Mouse (Mus musculus) kidney, adult 18-20 months (tissue): ENCODE results near the gene Unk.

Experiments
- DNase-seq: peaks from one replicate; pipeline ENCODE4 v3.0.0; 2021

Gene Unk

DNA sequence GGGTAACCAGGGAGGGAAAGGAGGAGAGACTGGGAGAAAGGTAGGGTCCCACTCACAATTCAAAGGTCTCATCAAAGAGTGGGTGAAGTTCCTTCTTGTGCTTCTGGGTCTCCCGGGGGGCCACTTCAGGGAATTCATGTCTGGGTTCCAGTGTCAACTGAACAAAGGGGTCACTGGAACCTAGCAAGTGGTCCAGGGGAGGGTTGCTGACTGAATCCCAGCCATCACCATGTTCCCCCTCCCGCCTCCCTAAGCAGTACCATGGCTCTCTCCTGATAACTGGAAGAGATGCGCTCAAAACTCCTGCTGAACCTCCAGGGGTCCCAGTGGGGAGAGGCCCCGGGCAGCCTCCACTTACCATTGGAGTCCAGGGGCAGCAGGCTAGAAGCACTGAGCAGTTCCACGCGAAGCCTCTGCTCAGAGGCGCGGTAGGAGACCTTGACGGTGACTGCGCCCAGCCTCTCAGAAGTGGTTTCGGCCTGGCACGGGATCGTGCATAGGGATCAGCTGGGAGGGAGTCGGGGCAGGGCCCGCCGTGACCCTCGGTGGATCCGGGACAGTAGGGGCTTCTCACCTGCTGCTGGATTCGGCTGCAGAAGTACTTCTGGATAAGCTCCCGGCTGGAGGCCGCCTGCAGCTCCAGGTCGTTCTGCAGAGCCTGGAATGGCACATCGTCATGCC lies 34.2 kb downstream of the Unk start:
- no peak for DNase-seq

DNA sequence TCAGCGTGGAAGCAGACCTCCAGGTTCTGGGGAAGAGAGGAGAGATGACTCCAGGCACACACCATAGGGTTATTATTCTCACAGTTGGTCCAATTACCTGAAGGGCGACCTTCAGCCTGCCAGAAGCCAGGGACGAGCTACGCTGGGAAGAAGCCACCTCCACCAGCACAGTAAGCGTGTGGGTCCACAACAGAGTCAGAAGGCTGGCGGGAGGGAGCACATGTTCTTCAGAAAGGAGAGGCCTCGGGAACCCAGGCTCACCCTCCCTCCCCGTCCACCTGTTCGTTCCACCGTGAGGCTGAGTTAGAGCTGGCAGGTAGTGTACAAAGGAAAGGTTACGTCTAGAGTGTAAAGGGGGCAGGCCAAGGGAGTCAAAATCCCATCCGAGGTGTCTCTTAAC lies 35.2 kb downstream of the Unk start:
- DNase-seq = no peak

DNA sequence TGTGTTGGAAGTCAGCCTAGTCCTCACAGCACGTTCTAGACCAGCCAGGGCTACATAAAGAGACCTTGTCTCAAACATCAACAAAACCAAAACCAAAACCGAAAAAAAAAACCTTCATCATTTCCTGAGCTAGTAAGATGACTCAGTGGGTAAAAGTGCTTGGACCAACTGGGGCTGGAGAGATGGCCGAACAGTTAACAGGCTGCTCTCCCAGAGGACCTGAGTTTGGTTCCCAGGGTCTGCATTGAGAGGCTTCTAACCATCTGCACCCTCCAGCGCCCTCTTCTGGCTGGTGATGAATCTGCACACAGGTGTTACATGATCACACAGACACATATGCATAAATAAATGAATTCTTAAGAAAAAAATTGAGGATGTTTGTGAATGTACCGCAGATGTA lies 41.4 kb downstream of the Unk start:
- no peak for DNase-seq

DNA sequence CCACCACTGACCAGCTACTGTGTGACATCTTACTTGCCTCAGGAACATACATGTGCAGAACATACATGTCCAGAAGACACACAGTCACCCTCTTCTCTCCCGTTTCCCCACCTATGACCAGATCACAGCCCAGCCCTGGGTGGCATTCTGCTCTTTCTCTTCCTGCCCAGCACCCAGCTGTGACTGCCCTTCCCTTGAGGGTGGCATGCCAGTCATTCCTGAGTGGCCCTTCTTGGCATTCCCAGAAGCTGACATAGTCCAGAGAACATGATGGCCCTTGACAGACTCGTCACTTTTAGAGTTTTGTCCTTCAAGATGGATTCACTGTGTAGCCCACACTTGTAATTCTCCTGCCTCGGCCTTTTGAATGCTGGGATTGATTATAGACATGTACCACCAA lies 42.5 kb downstream of the Unk start:
- DNase-seq = no peak

DNA sequence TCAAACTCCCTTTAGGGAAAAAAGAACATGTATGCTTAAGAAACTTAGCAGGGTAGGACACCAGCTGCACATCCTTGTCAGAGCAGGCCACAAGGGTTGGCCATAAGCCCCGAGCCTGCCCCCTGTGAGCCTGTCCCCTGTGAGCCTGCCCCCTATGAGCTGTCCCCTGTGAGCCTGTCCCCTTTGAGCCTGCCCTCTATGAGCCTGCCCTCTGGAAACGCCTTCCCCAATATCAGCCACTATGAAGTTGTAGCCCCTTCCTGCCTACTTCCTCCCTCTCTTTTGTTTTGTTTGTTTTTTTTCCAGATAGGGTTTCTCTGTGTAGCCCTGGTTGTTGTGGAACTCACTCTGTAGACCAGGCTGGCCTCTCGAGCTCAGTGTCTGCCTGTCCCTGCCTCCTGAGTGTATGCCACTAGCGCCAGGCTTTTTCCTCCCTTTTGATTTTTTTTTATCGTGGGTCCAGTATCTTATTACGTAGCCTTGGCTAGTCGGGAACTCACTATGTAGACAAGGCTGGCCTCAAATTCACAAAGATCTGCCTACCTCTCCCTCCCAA lies 44.4 kb downstream of the Unk start:
- no peak for DNase-seq

DNA sequence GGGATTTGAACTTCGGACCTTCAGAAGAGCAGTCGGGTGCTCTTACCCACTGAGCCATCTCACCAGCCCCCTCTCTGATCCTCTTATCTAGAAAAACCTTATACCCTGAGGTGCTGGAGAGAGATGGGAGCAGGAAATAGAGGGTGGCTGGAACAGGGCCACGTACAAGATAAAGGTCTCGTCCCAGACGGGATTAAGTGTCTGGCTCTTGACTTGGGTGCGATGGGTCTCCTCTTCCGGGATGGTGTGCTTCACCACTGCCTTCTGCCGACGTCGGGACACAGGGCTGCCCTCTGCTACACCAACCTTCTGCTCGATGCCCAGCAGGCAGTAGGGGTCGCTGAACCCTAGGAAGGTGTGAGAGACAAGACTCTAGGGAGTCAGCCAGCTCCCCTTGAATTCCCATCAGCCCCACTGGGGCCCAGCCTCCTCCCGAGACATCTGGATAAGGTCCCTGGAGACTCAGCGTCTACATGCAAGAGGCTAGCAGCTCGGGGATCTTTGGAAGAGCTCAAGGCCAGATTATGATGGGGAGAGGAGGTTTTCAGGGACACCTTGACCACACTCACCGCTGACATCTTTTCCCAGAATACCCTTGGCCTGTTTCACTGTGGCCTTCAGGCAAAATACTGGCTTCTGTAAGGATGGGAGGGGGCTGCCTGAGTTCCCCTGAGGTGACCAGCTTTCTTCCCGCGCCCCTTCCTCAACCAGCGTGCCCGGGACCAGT lies 45.6 kb downstream of the Unk start:
- DNase-seq = no peak

DNA sequence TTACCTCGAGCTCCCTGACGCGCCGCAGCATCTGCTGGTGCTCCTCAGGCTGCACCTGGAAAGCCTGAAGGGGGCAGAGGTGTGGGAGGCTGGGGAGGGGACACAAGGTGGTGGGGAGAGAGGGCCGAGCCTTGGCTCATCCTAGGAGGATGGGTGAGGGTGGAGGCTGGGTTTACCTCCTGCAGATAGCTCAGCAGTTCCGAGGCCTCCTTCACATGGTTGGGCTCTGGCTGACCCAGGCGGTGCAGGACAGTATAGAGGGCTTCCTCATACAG lies 46.1 kb downstream of the Unk start:
- no peak for DNase-seq

DNA sequence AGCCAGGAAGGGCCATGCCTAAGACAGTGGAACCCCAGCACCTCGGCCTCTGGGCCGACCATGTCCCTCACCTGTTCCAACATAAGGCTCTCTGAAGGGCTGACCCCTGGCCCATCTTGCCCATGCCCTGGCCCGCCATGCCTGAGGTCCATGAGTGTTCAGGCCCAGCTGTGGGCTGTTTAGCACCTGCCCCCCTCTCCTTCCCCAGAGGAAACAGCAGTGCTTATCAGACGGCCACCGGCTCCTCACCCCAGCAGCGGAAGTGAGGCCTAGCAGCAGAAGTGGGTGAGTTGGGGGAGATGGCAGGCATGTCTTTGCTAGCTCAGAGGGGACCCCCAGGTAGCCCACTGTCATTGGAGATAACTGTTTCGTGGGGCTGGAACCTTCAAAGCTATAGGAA lies 46.7 kb downstream of the Unk start:
- no peak for DNase-seq

DNA sequence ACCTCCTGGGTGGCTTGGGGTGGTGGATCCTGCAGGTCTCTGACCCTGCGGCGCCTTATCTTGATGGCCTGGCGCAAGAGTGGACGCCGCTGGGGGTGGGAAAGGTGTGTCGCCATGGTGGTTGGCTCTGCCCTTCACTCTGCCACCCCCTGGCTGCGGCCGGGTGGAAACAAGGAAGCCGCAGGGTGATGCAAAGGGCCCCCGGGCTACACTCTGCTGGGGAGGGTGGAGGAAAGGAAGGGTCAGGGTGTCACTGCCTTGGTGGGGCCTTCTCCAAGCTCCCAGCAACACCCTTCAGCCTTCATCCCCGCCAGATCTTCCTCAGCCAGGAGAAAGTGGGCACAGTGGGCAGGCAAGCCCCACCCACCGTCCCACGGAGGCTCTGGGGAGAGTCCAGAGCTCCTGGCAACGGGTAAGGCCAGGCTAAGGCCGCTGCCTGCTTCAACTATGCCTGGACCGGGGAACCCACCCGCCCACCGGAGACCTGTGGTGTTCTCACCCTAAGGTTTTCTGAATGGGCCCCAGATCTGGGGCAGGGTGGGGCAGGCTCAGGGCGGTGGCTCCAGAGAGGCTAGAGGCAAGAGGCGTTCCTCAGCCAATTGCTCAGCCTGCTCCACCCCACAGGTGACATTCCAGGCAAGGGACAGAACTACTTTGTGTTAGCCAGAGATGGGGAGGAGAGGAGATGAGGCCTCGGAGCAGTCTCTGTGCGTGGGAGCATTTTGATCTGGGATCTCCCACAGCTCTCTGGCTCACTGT lies 47.5 kb downstream of the Unk start, which contains the start of gene Unc13d:
Unc13d (minus strand) TSS at position 516 of the 759 bp plus-strand sequence.
- DNase-seq = no peak

DNA sequence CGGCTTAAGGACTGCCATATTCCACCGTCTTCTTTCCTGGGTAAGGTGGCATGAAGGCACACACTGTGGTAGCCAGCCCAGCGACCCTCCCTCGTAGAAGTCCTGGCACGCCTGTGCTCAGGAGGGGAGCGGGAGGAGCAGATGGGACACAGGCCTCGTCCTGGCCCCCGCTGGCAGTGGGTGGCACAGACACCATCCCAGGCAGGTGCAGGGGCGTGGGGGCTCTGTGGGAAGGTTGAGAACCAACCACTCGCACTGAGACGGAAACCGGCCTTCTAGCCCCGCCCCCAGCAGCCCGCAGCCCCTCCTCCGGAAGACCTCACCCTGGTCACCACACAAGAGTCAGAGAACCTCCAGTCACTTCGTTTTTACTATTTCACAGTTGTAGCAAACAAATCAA lies 48.1 kb downstream of the Unk start:
- peak; percentile 33 for DNase-seq

DNA sequence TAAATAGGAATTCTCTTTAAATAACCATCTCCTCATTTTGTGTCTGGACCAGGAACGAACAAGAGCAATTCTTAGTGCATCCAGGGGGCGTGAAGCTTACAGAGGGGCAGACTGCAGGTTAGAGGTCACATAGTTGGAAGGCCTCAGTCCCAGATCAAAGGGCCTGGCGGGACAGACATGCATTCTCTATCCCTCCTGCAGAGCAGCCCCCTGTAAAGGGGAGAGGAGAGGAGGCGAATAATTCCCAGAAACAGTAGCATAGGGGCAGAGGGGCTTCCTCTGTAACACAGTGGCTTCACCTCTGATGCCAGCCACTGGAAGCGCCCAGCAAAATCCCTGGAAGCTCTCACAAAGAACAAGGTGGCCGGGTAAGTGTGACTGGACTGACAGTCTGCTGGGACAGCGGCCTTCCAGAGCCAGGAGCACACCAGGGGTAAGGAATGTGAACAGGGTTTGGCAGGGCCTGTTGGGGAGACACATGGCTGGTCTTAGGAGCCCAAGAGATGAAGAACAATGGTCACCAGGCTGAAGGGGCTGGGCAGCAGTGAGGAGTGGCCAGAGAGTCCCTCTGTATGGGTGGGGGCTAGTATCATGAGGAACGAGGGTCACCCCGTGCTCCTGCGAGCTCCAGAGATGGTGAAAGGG lies 48.7 kb downstream of the Unk start:
- DNase-seq = no peak

DNA sequence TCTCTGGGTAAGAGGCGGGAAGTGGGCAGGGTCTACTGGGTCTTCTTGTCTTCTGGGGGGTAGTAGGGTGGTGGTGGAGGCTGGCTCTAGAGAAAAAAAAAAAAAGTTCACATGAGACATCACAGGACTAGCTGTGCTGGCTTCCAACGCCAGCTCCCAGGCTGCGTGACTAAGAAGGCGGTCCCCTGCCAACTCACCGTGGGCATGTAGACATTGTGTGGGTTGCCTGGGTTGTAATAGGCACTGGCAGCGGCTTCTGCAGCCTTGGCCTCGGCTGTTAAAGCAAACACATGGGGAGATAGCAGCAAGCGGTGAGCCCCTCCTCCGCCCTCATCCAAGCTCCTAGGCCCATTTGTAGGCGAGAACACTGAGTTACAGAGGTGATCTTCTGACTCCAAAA lies 49.4 kb downstream of the Unk start:
- DNase-seq = no peak

DNA sequence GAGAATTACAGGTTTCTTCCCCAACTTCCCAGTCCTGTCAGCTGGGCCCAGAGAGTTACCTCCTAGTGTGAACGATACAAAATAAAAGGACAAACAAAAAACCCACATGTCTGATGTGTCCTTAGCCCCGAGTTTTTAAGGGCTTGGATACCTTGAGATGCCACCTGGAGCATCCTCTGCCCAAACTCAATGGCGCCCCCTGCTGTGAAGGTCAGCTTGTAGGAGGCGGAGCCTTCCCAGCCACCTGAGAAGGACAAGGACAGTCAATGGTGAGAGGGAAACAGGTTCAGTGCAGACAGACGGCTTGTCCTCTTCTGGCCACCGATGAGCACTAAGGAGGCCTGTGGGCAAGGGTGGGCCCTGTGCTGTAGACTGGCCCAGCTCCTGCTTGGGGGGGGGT lies 51.0 kb downstream of the Unk start:
- DNase-seq = peak; percentile 63

DNA sequence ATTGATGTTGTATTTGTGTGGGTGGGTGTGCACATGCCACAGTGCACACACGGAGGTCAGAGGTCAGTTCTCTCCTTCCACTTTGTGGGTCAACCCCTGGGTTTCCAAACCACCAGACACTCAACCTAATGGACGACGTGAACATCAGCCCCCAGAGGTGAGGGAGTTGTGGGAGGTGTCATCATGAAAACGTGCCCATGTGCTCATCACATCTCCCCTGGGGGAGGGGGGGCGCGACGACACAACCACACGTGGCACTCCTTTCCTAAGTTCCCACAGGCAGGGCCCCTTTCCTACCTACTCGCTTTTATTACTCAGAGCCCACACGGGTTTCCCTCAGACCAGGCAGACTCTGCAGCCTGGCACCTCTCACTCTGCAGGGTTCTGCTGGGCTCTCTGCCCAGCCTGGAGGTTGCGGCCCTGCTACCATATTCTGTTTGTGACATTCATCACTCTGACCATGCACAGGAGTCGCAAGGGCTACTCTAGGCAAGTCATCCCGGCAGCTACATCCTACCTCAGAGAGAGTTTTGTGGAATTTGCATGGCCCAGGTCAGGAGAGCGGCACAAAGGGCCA lies 53.1 kb downstream of the Unk start:
- no peak for DNase-seq

DNA sequence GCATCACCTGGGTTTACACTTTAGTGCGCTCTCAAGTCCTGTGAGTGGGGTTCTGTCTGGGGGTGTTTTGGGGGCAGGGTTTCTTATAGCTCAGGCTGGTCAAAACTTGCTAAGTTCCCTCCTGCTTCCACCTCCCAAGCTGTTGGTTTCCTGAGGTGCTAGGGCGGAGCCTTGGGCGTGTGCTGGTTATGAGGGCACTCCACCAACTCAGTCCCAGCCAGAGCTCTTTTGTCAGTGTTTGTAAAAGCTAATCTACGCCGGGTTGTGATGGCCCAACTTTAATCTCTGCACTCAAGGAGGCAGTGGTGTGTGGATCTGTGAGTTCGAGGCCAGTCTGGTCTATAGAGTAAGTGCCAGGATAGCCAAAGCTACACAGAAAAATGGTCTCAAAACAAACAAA lies 54.0 kb downstream of the Unk start:
- DNase-seq = no peak

DNA sequence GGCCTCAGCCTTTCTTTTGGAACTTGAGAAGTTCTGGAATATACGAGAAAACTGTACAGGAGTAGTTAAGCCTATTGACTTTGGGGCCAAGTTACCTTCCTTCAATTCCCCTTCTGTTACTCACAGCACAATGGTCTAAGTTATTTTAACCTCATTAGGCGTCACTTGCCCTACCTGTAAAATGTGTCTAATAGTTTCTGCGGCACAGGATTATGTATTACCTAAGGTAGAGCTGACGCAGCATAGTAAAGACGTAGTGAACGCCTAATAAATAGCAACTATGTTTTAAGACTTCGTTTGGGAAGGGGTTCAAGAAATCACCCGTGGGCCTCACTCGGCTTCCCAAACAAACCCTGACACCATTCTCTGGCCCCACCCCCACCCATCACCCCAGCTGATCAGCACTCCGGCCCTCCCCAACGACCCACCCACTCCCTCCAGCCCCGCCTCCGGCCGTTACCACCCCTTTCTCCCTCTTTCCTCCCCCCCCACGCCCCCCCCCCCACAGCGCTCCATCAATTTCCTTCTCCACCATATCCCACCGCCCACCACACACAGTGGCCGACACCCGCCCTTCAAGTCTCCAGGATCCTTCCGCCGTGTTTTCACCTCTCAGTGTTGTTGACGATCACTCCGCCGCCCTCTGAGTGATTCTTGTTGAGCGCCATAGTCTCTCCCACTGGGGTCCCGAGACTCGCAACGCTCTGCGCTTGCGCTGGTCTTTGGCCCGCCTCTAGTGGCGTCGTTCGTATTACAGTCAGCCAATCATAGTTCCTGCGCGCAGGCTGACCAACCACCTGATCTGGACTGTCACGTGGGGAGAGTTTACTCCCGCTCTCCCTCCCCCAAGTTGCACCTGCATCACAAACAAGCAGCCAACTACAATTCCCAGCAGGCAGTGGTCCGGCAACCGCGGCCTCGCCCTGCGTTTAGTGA lies 56.4 kb downstream of the Unk start, which contains the start of gene Wbp2:
Wbp2 (minus strand) TSS at position 738 of the 936 bp plus-strand sequence.
- DNase-seq = peak; percentile 97

DNA sequence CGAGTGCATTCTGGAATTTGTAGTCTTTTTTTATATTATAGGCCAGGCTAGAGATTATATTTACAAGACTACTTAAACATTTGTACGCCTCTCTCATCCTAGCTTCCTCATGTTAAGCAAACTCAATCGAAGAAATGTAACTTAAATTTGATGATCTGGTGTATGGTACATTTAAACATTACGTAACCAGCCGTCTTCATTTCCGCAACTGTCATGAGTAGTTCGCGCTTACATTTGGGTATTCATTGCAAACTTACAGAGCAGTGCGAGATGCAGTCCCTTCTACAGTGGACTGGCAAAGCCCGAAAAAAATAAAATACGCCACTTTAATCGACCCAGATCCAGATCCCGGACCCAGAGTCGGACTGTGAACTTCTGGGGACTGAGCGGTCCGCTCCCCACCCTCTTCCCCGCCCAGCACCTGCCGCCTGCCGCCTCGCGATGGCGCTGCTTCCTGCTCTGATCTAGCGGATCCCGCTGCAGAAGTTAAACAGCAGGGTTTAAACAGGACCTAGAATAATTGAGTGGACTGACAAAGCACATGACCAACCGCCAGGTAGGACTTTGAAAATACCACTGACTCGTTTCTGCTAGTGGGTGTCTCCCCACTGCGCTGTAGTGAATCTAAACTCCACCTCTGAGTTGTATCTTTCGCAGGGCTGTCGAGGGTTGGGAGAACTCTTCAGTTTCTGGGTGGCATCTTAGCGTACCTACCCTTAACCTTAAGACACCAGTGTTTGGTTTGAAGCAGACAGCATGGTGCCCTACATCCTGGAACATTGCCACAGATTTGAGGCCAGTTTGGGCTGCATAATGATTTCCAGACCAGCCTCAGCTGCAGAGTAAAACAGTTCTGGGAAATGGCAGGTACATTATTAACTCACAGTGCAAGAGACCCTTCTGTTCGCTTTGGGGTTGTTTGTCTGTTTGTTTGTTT lies 57.3 kb downstream of the Unk start:
- DNase-seq = peak; percentile 94

DNA sequence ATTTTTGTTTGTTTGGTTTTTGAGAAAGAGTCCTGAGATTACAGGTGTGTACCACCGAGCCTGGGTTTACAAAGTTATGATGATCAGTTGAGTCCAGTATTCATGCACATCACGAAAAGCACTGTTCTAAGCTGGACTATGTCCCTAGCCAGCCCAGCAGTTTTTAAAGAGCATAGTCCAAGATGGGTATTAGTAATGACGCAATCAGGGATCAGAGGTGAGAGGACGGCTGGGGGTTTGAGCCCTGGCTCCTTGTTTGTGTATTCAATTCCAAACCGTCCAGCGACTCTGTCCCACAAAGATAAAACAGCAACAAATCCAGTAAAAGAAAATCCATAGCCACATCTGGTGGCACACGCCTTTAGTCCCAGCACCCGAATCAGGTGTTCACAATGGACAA lies 58.1 kb downstream of the Unk start:
- DNase-seq = peak; percentile 48

DNA sequence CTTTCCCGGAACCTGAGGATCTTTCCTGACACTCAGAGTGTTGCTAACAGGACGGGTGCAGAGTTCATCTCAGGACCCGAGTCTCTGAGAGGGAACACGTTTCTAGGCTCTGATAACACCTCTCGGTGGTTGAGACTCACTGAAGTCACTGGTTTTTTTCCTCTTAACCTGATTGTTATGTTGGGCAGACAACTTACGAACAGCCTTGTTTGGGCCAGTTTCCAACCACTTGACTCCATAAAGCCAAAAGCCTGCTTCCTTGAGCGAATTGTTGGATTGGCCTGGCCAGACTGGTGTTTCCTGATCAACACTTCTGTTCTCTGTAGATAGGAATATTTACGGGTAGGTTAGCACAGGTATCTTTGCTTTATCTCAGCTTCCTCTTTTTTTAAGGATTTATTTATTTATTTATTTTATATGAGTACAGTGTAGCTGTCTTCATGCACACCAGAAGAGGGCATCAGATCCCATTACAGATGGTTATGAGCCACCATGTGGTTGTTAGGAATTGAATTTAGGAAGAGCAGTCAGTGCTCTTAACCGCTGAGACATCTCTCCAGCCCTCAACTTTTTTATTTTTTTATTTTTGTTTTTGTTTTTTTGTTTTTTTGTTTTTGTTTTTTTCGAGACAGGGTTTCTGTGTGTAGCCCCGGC lies 58.7 kb downstream of the Unk start:
- DNase-seq = peak; percentile 41

DNA sequence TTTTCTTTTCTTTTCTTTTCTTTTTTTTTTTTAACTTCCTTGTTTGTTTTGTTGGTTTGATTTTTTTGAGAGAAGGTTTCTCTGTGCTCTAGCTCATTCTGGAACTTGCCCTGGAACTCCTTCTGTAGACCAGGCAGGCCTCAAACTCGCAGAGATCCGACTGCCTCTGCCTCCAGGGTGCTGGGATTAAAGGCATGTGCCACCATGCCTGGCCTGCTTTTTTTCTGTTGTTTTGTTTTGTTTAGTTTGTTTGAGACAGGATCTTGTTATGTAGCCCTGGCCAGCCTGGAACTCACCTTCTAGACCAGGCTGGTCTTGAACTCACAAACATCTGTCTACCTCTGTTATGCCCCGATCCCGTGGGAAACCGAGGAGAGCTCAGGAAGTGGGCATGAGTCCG lies 59.4 kb downstream of the Unk start:
- no peak for DNase-seq
